Mouse (Mus musculus): ENCODE measurements around the gene Casc3. TPM values are rescaled to one million over a fixed set of nuclear protein-coding genes. Genes with fewer than 3 reads are reported as not detected.
A peak's percentile ranks its signal among the peaks of the same experiment; 100 is the strongest.
"Not testable (repeated sequence)": the region's sequence is repeated elsewhere in the genome, so short reads cannot be mapped to it uniquely, and the experiment has no call there.

Gene Casc3
- polyA plus RNA-seq, 1 experiment, result 47.4 TPM

DNA sequence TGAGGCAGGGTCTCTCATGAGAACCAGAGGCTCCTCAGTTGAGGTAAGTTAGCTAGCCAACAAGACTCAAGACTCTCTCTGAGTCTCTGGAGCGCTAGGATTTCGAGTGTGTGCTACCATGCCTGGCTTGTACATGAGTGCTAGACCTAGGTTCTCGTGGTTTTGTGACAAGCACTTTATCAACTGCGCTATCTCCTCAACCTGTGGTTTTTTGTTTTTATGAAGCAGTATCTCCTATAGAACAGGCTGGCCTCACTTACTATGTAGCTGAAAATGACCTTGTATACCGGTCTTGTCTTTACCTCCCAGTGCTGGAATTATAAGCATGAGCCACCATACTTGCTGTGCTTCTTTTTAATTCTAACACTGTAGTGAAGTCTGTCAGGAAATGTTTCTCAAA, 16.3 kb downstream of the Casc3 start:
- Histone ChIP-seq H3K27ac (ENCODE audit: insufficient read depth, low read length) (no peak overlapping the region), H3K4me1 (ENCODE audit: control insufficient read depth, insufficient read depth, low read length) (no peaks in the 10 kb centered on the region), H3K4me3 (ENCODE audit: insufficient read depth, low read length) (no peak overlapping the region)
- no peak for TF ChIP-seq POLR2A (IDR thresholded peaks at IDR 0.05; ENCODE audit: extremely low read depth, insufficient read depth, low read length)
- TF ChIP-seq CTCF (IDR thresholded peaks at IDR 0.05; ENCODE audit: extremely low read depth, insufficient read depth, low read length), result no peak

DNA sequence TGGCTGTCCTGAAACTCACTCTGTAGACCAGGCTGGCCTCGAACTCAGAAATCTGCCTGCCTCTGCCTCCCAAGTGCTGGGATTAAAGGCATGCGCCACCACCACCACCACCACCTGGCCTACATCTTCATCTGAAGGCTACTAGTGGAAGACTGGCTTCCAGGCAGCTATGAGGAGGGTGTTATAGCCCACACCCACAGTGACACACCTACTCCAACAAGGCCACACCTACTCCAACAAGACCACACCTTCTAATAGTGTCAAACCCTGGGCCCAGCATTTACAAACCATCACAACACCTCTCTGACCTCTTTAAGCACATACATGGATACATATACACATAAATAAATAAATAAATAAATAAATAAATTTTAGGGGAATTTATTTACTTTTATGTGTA, 21.4 kb downstream of the Casc3 start:
- H3K4me3 ChIP-seq (ENCODE audit: insufficient read depth, low read length); H3K4me1 ChIP-seq (ENCODE audit: control insufficient read depth, insufficient read depth, low read length); H3K27ac ChIP-seq (ENCODE audit: insufficient read depth, low read length): not testable (repeated sequence)

DNA sequence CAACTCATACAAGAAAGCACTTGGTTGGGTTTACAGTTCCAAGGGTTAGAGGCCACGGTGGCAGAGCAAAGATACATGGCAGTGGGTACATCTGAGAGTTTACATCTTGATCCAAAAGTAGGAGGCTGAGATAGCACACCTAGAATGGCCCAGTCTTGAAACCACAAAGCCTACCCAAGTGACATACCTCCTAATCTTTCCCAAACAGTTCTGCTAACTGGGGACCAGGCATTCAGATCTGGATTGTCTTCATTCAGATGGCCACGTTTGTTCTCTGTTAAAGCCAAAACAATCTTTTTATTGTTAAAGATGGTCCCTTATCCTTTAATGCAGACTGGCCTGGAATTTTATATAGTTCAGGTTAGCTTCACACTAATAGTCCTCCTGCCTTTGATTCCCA, 23.2 kb downstream of the Casc3 start:
- Histone ChIP-seq H3K4me1 (ENCODE audit: control insufficient read depth, insufficient read depth, low read length) (peaks cover 1% of the 10 kb centered on the region; the same call in 1 of the 2 replicates), H3K4me3 (ENCODE audit: insufficient read depth, low read length) (no peak overlapping the region), H3K27ac (ENCODE audit: insufficient read depth, low read length) (no peak overlapping the region)
- no peak for TF ChIP-seq POLR2A (IDR thresholded peaks at IDR 0.05; ENCODE audit: extremely low read depth, insufficient read depth, low read length)
- no peak for TF ChIP-seq CTCF (IDR thresholded peaks at IDR 0.05; ENCODE audit: extremely low read depth, insufficient read depth, low read length)

- Histone ChIP-seq H3K4me1 (ENCODE audit: control insufficient read depth, insufficient read depth, low read length) (peaks cover 1% of the 10 kb centered on the region; the same call in 1 of the 2 replicates), H3K4me3 (ENCODE audit: insufficient read depth, low read length) (no peak overlapping the region), H3K27ac (ENCODE audit: insufficient read depth, low read length) (no peak overlapping the region)
- TF ChIP-seq CTCF (IDR thresholded peaks at IDR 0.05; ENCODE audit: extremely low read depth, insufficient read depth, low read length) (peak; percentile 92), POLR2A (IDR thresholded peaks at IDR 0.05; ENCODE audit: extremely low read depth, insufficient read depth, low read length) (no peak)
These were observed 24.5 kb downstream of the Casc3 start for GRCm38 (mm10) chr11:98829091-98829775.

DNA sequence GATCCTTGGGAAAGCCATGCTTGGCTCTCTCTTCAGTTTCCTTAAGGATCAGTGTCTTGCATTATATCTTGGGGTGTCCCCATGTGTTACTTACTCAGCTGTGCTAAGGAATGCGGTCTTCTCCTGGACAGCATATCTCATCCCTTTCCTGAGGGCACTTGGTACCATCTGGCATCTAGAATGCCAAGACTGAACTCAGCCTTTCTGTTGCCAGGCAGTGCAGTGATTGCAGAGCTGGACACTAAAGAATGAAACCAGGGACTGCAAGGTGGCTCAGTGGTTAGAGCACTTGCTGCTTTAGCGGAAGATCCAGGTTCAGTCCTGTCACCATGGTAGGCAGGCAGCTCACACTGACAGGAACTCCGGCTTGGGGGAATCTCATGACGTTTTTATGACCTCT, 25.2 kb downstream of the Casc3 start:
- no peak overlapping the region for H3K4me3 ChIP-seq (ENCODE audit: insufficient read depth, low read length)
- peaks cover 3% of the 10 kb centered on the region; the same call in 1 of the 2 replicates for H3K4me1 ChIP-seq (ENCODE audit: control insufficient read depth, insufficient read depth, low read length)
- H3K27ac ChIP-seq (ENCODE audit: insufficient read depth, low read length), result no peak overlapping the region
- no peak for TF ChIP-seq CTCF (IDR thresholded peaks at IDR 0.05; ENCODE audit: extremely low read depth, insufficient read depth, low read length)
- TF ChIP-seq POLR2A (IDR thresholded peaks at IDR 0.05; ENCODE audit: extremely low read depth, insufficient read depth, low read length), result no peak

GRCm38 (mm10) chr11:98835296-98835695, 30.6 kb downstream of the Casc3 start:
- no peak overlapping the region for H3K4me3 ChIP-seq (ENCODE audit: insufficient read depth, low read length)
- H3K27ac ChIP-seq (ENCODE audit: insufficient read depth, low read length), result peak overlapping the region; percentile 19; the same call in 1 of the 2 replicates
- peaks cover 7% of the 10 kb centered on the region; the same call in 1 of the 2 replicates for H3K4me1 ChIP-seq (ENCODE audit: control insufficient read depth, insufficient read depth, low read length)
- no peak for TF ChIP-seq POLR2A (IDR thresholded peaks at IDR 0.05; ENCODE audit: extremely low read depth, insufficient read depth, low read length)
- TF ChIP-seq CTCF (IDR thresholded peaks at IDR 0.05; ENCODE audit: extremely low read depth, insufficient read depth, low read length), result no peak

- TF ChIP-seq POLR2A (IDR thresholded peaks at IDR 0.05; ENCODE audit: extremely low read depth, insufficient read depth, low read length) (no peak), CTCF (IDR thresholded peaks at IDR 0.05; ENCODE audit: extremely low read depth, insufficient read depth, low read length) (no peak)
- Histone ChIP-seq H3K4me1 (ENCODE audit: control insufficient read depth, insufficient read depth, low read length) (peaks cover 7% of the 10 kb centered on the region; the same call in 1 of the 2 replicates), H3K4me3 (ENCODE audit: insufficient read depth, low read length) (no peak overlapping the region; the same call in 1 of the 2 replicates), H3K27ac (ENCODE audit: insufficient read depth, low read length) (no peak overlapping the region)
These were observed 31.0 kb downstream of the Casc3 start for GRCm38 (mm10) chr11:98835725-98836124.

GRCm38 (mm10) chr11:98836128-98836527, 31.4 kb downstream of the Casc3 start:
- peaks cover 7% of the 10 kb centered on the region; the same call in 1 of the 2 replicates for H3K4me1 ChIP-seq (ENCODE audit: control insufficient read depth, insufficient read depth, low read length)
- H3K27ac ChIP-seq (ENCODE audit: insufficient read depth, low read length), result no peak overlapping the region
- H3K4me3 ChIP-seq (ENCODE audit: insufficient read depth, low read length), result peak overlapping the region; percentile 81
- TF ChIP-seq CTCF (IDR thresholded peaks at IDR 0.05; ENCODE audit: extremely low read depth, insufficient read depth, low read length) (no peak), POLR2A (IDR thresholded peaks at IDR 0.05; ENCODE audit: extremely low read depth, insufficient read depth, low read length) (no peak)

GRCm38 (mm10) chr11:98836651-98837141, 32.0 kb downstream of the Casc3 start, which contains the start of gene Rapgefl1:
Gene Rapgefl1, plus strand, starts transcription at chr11:98836785.
- no peak for TF ChIP-seq CTCF (IDR thresholded peaks at IDR 0.05; ENCODE audit: extremely low read depth, insufficient read depth, low read length)
- TF ChIP-seq POLR2A (IDR thresholded peaks at IDR 0.05; ENCODE audit: extremely low read depth, insufficient read depth, low read length), result peak; percentile 63; the same call in 1 of the 2 replicates
- H3K4me3 ChIP-seq (ENCODE audit: insufficient read depth, low read length), result peak within 1 kb of the TSS; percentile 81
- peak within 1 kb of the TSS; percentile 90 for H3K27ac ChIP-seq (ENCODE audit: insufficient read depth, low read length)
- H3K4me1 ChIP-seq (ENCODE audit: control insufficient read depth, insufficient read depth, low read length), result peaks cover 7% of the 10 kb centered on the region; the same call in 1 of the 2 replicates

GRCm38 (mm10) chr11:98837231-98837704, 32.6 kb downstream of the Casc3 start:
- peak overlapping the region; percentile 81 for H3K4me3 ChIP-seq (ENCODE audit: insufficient read depth, low read length)
- H3K27ac ChIP-seq (ENCODE audit: insufficient read depth, low read length), result peak overlapping the region; percentile 7; the same call in 1 of the 2 replicates
- peaks cover 7% of the 10 kb centered on the region; the same call in 1 of the 2 replicates for H3K4me1 ChIP-seq (ENCODE audit: control insufficient read depth, insufficient read depth, low read length)
- no peak for TF ChIP-seq CTCF (IDR thresholded peaks at IDR 0.05; ENCODE audit: extremely low read depth, insufficient read depth, low read length)
- TF ChIP-seq POLR2A (IDR thresholded peaks at IDR 0.05; ENCODE audit: extremely low read depth, insufficient read depth, low read length), result no peak

Measured in cortical plate, adult 2 months (tissue).